Mouse (Mus musculus) G1E (cell line): Measurements from ENCODE around the gene Bace2. TPM values are rescaled to one million over a fixed set of nuclear protein-coding genes. Genes with fewer than 3 reads are reported as not detected.
A peak's percentile ranks its signal among the peaks of the same experiment; 100 is the strongest.

Experiments used
- ATAC-seq: 2 replicates; pipeline ENCODE4 v1.8.0; 2016; ENCODE audit warnings: mild to moderate bottlenecking; ENCODE audit not compliant: insufficient number of reproducible peaks, poor library complexity, low FRiP score, severe bottlenecking; ENCODE audit errors: extremely low read depth
- DNase-seq: peaks from one replicate; pipeline ENCODE4 v3.0.0; 2012; ENCODE audit warnings: low spot score
- H3K27me3 ChIP-seq: 2 replicates; pipeline ENCODE4 v1.6.1; 2012; ENCODE audit warnings: mild to moderate bottlenecking, low read length, inconsistent platforms; ENCODE audit not compliant: insufficient read depth
- H3K36me3 ChIP-seq: replicated peaks from 2 replicates; pipeline ENCODE3; 2012; ENCODE audit warnings: mild to moderate bottlenecking, inconsistent platforms
- H3K4me1 ChIP-seq: 2 replicates; pipeline ENCODE4 v1.6.1; 2012; ENCODE audit warnings: low read depth, low read length, inconsistent platforms, mixed read lengths; ENCODE audit not compliant: insufficient read depth
- H3K4me3 ChIP-seq: 2 replicates; pipeline ENCODE4 v1.5.1; 2012; ENCODE audit warnings: low read depth, mild to moderate bottlenecking, inconsistent platforms, low read length, moderate library complexity, mixed read lengths
- H3K9me3 ChIP-seq: replicated peaks from 2 replicates; pipeline ENCODE4 v1.6.1; 2012; ENCODE audit warnings: inconsistent platforms
- CTCF ChIP-seq: IDR thresholded peaks from 2 replicates; pipeline ENCODE4 v1.5.1; 2012; ENCODE audit warnings: low read depth, low read length, inconsistent platforms, mixed read lengths
- GATA1 ChIP-seq: IDR thresholded peaks from 2 replicates; pipeline ENCODE4 v1.6.1; 2012; ENCODE audit warnings: borderline replicate concordance, low read length, inconsistent platforms, mixed read lengths
- GATA2 ChIP-seq: IDR thresholded peaks from 2 replicates; pipeline ENCODE4 v1.6.1; 2012; ENCODE audit warnings: low read depth, low read length, inconsistent platforms, borderline replicate concordance
- POLR2AphosphoS5 ChIP-seq: IDR thresholded peaks from 2 replicates; pipeline ENCODE4 v1.6.1; 2012; ENCODE audit warnings: low read depth, low read length, inconsistent platforms; ENCODE audit not compliant: insufficient replicate concordance
- TAL1 ChIP-seq: conservative IDR thresholded peaks from 2 replicates; pipeline ENCODE4 v1.6.1; 2012; ENCODE audit warnings: low read depth, low read length, inconsistent platforms, mixed read lengths
- polyA plus RNA-seq: library from polyadenylated mRNA; stranded (reverse); fragments of >175 nt; gene quantifications from 2 replicates; pipeline ENCODE4 v1.2.3, GENCODE M21; 2012
- total RNA-seq, 2 experiments: library from RNA; stranded (forward) in 1 of 2; stranded (reverse) in 1 of 2; fragments of 200-1000 nt in 1 of 2; fragments of >200 nt in 1 of 2; fragmentation: Nextera tagmentation in 1 of 2; gene quantifications; 2 replicates each; pipeline ENCODE4 v1.2.3; 2014 to 2017

Bace2 gene
- total and polyA plus RNA-seq, 3 experiments = 0.27 TPM; not detected in 2

GRCm38 (mm10) chr16:97474671-97475070, 118.1 kb downstream of the Bace2 start:
- H3K4me3 ChIP-seq = no peak overlapping the region
- DNase-seq = no peak
- H3K27me3 ChIP-seq = peaks cover 3% of the 10 kb centered on the region
- H3K36me3 ChIP-seq = no peaks in the 10 kb centered on the region
- H3K9me3 ChIP-seq = no peaks in the 10 kb centered on the region
- H3K4me1 ChIP-seq = no peaks in the 10 kb centered on the region
- ATAC-seq = no peak
- TF ChIP-seq GATA1 (no peak), GATA2 (no peak), POLR2AphosphoS5 (no peak), CTCF (no peak), TAL1 (no peak)

GRCm38 (mm10) chr16:97475581-97475980, 119.0 kb downstream of the Bace2 start:
- Histone ChIP-seq H3K36me3 (no peaks in the 10 kb centered on the region), H3K4me1 (no peaks in the 10 kb centered on the region), H3K27me3 (peaks cover 3% of the 10 kb centered on the region), H3K9me3 (no peaks in the 10 kb centered on the region), H3K4me3 (no peak overlapping the region)
- ATAC-seq = no peak
- DNase-seq = no peak
- TF ChIP-seq TAL1 = no peak
- no peak for TF ChIP-seq GATA1
- no peak for TF ChIP-seq GATA2
- no peak for TF ChIP-seq POLR2AphosphoS5
- no peak for TF ChIP-seq CTCF

- TF ChIP-seq CTCF = no peak
- TF ChIP-seq POLR2AphosphoS5 = no peak
- H3K36me3 ChIP-seq = no peaks in the 10 kb centered on the region
- peaks cover 3% of the 10 kb centered on the region for H3K27me3 ChIP-seq
- H3K4me3 ChIP-seq = no peak overlapping the region
- no peaks in the 10 kb centered on the region for H3K4me1 ChIP-seq
- ATAC-seq = no peak
- no peaks in the 10 kb centered on the region for H3K9me3 ChIP-seq
- no peak for DNase-seq
These were observed 120.0 kb downstream of the Bace2 start for GRCm38 (mm10) chr16:97476524-97476923.

- DNase-seq = no peak
- Histone ChIP-seq H3K27me3 (peaks cover 3% of the 10 kb centered on the region), H3K9me3 (no peaks in the 10 kb centered on the region), H3K36me3 (no peaks in the 10 kb centered on the region), H3K4me3 (no peak overlapping the region), H3K4me1 (no peaks in the 10 kb centered on the region)
- no peak for TF ChIP-seq TAL1
- no peak for TF ChIP-seq GATA2
- TF ChIP-seq GATA1 = no peak
- TF ChIP-seq POLR2AphosphoS5 = no peak
- TF ChIP-seq CTCF = no peak
- peak; percentile 8; the same call in 1 of the 2 replicates for ATAC-seq
These were observed 122.1 kb downstream of the Bace2 start for GRCm38 (mm10) chr16:97478655-97479054.

- no peaks in the 10 kb centered on the region for H3K9me3 ChIP-seq
- TF ChIP-seq GATA1 (no peak), GATA2 (no peak), POLR2AphosphoS5 (no peak), TAL1 (no peak), CTCF (no peak)
- ATAC-seq = no peak
- DNase-seq = no peak
- H3K4me3 ChIP-seq = no peak overlapping the region
- H3K27me3 ChIP-seq = 0 out of 2 replicates have a peak, but pooled peaks cover 3% of the 10 kb centered on the region
- no peaks in the 10 kb centered on the region for H3K4me1 ChIP-seq
- H3K36me3 ChIP-seq = no peaks in the 10 kb centered on the region
These were observed 135.8 kb downstream of the Bace2 start for GRCm38 (mm10) chr16:97492369-97492768.

Other genes with a start within 250 kb of the Bace2 start
- not detected in 2 replicates for gene Dscam, start 186.0 kb upstream of the Bace2 start, total RNA-seq (2014; fragmentation: Nextera tagmentation)
- gene Dscam, start 186.0 kb upstream of the Bace2 start, total RNA-seq (2017) = under 0.01 TPM in 1 of 2 replicates, not detected in the other
- not detected in 2 replicates for gene Dscam, start 186.0 kb upstream of the Bace2 start, polyA plus RNA-seq
- gene Mx1, start 106.2 kb downstream of the Bace2 start, total RNA-seq (2014; fragmentation: Nextera tagmentation) = not detected in 2 replicates
- gene Mx1, start 106.2 kb downstream of the Bace2 start, total RNA-seq (2017) = 0.27 TPM in 1 of 2 replicates, not detected in the other
- gene Mx1, start 106.2 kb downstream of the Bace2 start, polyA plus RNA-seq = not detected in 2 replicates
- gene Fam3b, start 158.1 kb downstream of the Bace2 start, total RNA-seq (2014; fragmentation: Nextera tagmentation) = not detected in 2 replicates
- gene Fam3b, start 158.1 kb downstream of the Bace2 start, total RNA-seq (2017) = 0.64 and 0.87 TPM in 2 replicates
- not detected in 2 replicates for gene Fam3b, start 158.1 kb downstream of the Bace2 start, polyA plus RNA-seq